Mouse (Mus musculus) frontal cortex, adult (tissue): ENCODE measurements at regions not wholly inside any gene's neighbourhood (a gene's known extent, or its start where the extent isn't known, plus 50 kb on each side); places are given as distances from the start of the nearest gene placed in this dataset.
A peak's percentile ranks its signal among the peaks of the same experiment; 100 is the strongest.

Experiments used
- ATAC-seq: cut with Nextera tagmentation; 2 replicates; pipeline ENCODE4 v1.9.2; 2017; ENCODE audit warnings: mild to moderate bottlenecking, moderate library complexity, mixed read lengths; ENCODE audit not compliant: low TSS enrichment

GRCm38 (mm10) chr7:129441085-129441617, 150.5 kb upstream of the Wdr11 start:
- ATAC-seq = no peak

DNA sequence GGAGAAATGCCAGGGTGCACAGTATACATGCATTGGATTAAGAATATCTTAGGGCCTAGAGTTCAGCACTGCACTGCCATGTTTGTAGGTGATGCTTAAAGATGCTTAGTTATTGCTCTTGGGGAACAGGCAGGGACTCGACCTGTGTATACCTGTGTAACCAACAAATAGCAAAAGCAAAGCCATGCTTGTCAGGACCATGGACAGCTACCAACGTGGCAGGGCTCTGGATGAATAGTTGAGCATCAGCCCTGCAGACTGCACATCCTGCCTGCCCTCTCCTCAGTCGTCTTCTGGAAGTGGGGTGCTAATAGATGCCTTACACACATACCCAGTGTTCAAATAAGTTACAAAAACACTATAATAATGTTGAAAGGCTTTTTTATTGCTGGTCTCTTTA, 122.2 kb upstream of the Wdr11 start:
- ATAC-seq = no peak

- peak; percentile 97 for ATAC-seq
Observed at GRCm38 (mm10) chr7:129483736-129484135, 107.9 kb upstream of the Wdr11 start.

GRCm38 (mm10) chr7:129506894-129507293, 84.8 kb upstream of the Wdr11 start:
- 0 out of 2 replicates have a peak, but pooled peaks have one; percentile 62 for ATAC-seq

GRCm38 (mm10) chr7:129509631-129510132, 82.0 kb upstream of the Wdr11 start:
- no peak for ATAC-seq

- no peak for ATAC-seq
Observed at GRCm38 (mm10) chr7:129514619-129515018, 77.0 kb upstream of the Wdr11 start.

DNA sequence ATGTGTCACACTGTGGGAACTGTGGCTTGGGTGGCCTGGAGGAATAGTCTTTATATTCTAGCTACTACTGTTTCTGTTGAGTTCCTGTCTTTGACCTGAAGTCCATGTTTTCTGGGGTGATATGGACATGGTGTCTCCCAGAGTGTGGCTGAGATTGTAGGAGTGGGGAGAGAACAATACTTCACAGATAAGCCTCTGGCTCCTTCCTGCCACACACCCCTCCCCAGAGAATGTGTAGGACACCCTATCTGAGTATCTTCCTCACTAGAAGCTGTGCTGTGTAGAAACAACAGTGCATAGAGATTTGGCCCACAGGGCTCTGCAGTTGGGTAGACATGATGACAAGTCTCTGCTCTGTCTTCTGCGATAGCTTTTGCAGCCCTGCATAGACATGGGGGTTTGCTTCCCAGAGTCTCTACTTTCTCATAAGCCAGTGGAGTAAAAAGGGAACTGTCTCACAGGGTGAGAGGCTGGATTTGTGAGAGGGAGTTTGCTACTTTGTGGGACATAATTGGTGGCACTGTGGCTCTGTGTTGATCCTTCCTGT, 67.2 kb upstream of the Wdr11 start:
- ATAC-seq = no peak

GRCm38 (mm10) chr7:129525985-129526384, 65.7 kb upstream of the Wdr11 start:
- ATAC-seq = no peak

DNA sequence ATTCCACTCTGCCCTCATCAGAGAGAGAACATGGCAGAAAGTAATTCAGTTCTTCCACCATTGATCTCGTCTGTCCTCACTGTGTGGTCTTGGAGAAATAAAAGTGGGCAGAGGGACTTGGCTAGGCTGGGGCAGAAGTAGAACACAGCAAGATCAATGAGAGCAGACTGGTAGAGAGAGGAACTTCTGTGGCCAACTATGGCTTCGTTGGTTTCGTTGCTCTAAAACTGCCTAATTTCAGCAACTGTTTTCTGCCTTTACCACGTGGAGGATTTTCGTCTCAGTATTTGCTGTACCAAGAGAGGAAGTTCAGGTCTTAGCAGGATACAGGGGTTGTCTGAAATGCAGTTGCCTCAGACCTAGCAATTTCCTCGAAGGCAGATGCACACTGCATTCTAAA, 63.4 kb upstream of the Wdr11 start:
- ATAC-seq = no peak

DNA sequence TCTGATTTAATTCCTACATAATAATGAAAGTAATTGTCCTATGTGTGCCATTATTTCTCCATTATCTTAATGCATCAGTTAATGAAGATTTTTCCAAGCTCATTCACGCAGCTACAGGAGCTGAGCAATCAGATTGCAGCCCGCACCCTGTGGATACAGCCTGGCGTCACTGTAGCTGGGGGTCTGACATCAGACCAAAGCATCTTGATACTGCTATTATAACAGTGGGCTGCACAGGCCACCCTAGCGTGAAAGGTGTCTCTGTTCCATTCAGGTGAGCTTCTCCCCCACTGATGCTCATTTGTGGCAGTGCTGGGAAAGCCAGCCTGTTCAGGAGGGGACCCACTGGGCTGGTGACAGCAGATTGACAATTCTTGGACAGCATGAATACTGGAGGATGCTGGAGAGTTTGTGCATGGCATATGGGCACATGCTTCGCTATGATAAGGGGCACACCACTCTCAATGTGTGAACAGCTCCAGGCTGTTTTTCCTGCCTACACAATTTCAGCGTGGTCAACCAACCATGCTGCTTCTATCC, 58.2 kb upstream of the Wdr11 start:
- no peak for ATAC-seq
